Mouse (Mus musculus) heart, embryonic 14.5 days (tissue): ENCODE measurements at regions not wholly inside any gene's neighbourhood (a gene's known extent, or its start where the extent isn't known, plus 50 kb on each side); places are given as distances from the start of the nearest gene placed in this dataset.

Experiments
- ATAC-seq: fragments of 200-750 bp; cut with Nextera tagmentation; 2 replicates; pipeline ENCODE4 v1.8.0; 2017; ENCODE audit warnings: low read depth, moderate TSS enrichment; ENCODE audit not compliant: insufficient number of reproducible peaks, insufficient read depth, low FRiP score
- H3K27ac ChIP-seq, 2 experiments: fragments of 200-500 bp in 1 of 2; fragments of 300-500 bp in 1 of 2; sonication (generic) in 1 of 2; replicated peaks in 1 of 2; 2 replicates each; pipeline ENCODE4 v1.5.1; 2012 to 2014; ENCODE audit warnings: low read depth in 2 of 2, low read length in 2 of 2, control low read depth in 1 of 2, mild to moderate bottlenecking in 1 of 2, mixed read lengths in 1 of 2; ENCODE audit not compliant: control insufficient read depth in 1 of 2, insufficient read depth in 1 of 2
- H3K27me3 ChIP-seq: fragments of 300-500 bp; sonication (generic); 2 replicates; pipeline ENCODE4 v1.6.1; 2014; ENCODE audit warnings: mild to moderate bottlenecking, low read length, control low read depth; ENCODE audit not compliant: control insufficient read depth, insufficient read depth
- H3K36me3 ChIP-seq: fragments of 300-500 bp; sonication (generic); 2 replicates; pipeline ENCODE4 v1.6.1; 2014; ENCODE audit warnings: mild to moderate bottlenecking, control low read depth, low read length, mixed read lengths; ENCODE audit not compliant: control insufficient read depth, insufficient read depth
- H3K4me1 ChIP-seq, 2 experiments: fragments of 200-500 bp in 1 of 2; fragments of 300-500 bp in 1 of 2; sonication (generic) in 1 of 2; 2 replicates each; pipeline ENCODE4 v1.6.1; 2012 to 2014; ENCODE audit warnings: low read length in 2 of 2, control low read depth in 1 of 2, mixed read lengths in 1 of 2; ENCODE audit not compliant: control insufficient read depth in 2 of 2, insufficient read depth in 2 of 2
- H3K4me2 ChIP-seq: fragments of 300-500 bp; sonication (generic); 2 replicates; pipeline ENCODE4 v1.6.1; 2014; ENCODE audit warnings: mild to moderate bottlenecking, low read length
- H3K4me3 ChIP-seq, 2 experiments: fragments of 200-500 bp in 1 of 2; fragments of 300-500 bp in 1 of 2; sonication (generic) in 1 of 2; 2 replicates each; pipeline ENCODE4 v1.5.1; 2012 to 2014; ENCODE audit warnings: low read length in 2 of 2, mild to moderate bottlenecking in 2 of 2, control low read depth in 1 of 2, low read depth in 1 of 2, moderate library complexity in 1 of 2; ENCODE audit not compliant: control insufficient read depth in 1 of 2, insufficient read depth in 1 of 2
- H3K9ac ChIP-seq: fragments of 300-500 bp; sonication (generic); 2 replicates; pipeline ENCODE4 v1.6.1; 2014; ENCODE audit warnings: mild to moderate bottlenecking, low read length
- H3K9me3 ChIP-seq: fragments of 300-500 bp; sonication (generic); 2 replicates; pipeline ENCODE4 v1.6.1; 2016; ENCODE audit warnings: low read length, control low read depth; ENCODE audit not compliant: control insufficient read depth
- WGBS: fragments of 180-500 bp; shearing (Covaris S2); extraction: QIAGEN DNeasy Blood & Tissue Kit; methylation state at CpG from one replicate; pipeline ENCODE4 v1.1.7; 2014; 5-methylcytosine and 5-hydroxymethylcytosine counted together

GRCm38 (mm10) chr7:115033987-115034386 lies 290.5 kb downstream of the Insc start:
- Histone ChIP-seq H3K4me2 (no peak overlapping the region), H3K27me3 (no peaks in the 10 kb centered on the region), H3K4me1 (no peaks in the 10 kb centered on the region), H3K27ac (no peak overlapping the region), H3K9ac (no peak overlapping the region), H3K36me3 (no peaks in the 10 kb centered on the region), H3K4me3 (no peak overlapping the region), H3K9me3 (no peaks in the 10 kb centered on the region)
- WGBS = 72% methylated on average over 4 of the region's 4 CpGs
- no peak for ATAC-seq

DNA sequence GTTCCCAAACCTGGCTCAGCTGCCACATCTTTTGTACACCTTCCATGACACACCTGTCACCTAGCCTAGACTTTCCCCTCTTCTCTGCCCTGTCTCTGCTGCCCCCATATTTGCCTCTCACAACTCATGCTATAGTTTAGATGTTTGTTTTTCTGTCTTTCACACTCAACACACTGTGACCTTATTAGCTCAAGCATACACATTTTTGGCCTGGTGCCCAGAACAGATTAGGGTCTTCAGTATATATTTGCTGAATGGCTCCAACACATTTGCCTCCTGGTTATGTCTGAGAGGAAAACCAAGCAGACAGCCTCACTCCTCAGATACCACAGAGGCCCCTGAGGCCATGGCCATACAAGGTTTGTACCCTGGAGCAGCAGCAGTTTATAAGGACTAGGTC lies 312.0 kb downstream of the Insc start:
- no peak overlapping the region for H3K4me3 ChIP-seq
- H3K27me3 ChIP-seq = no peaks in the 10 kb centered on the region
- no peak overlapping the region for H3K4me2 ChIP-seq
- H3K9me3 ChIP-seq = no peaks in the 10 kb centered on the region
- H3K36me3 ChIP-seq = no peaks in the 10 kb centered on the region
- no peak overlapping the region for H3K27ac ChIP-seq
- no peak overlapping the region for H3K9ac ChIP-seq
- peaks cover 0 to 8% of the 10 kb centered on the region in 2 experiments; a peak in 1 of 4 replicates for H3K4me1 ChIP-seq
- ATAC-seq = no peak

DNA sequence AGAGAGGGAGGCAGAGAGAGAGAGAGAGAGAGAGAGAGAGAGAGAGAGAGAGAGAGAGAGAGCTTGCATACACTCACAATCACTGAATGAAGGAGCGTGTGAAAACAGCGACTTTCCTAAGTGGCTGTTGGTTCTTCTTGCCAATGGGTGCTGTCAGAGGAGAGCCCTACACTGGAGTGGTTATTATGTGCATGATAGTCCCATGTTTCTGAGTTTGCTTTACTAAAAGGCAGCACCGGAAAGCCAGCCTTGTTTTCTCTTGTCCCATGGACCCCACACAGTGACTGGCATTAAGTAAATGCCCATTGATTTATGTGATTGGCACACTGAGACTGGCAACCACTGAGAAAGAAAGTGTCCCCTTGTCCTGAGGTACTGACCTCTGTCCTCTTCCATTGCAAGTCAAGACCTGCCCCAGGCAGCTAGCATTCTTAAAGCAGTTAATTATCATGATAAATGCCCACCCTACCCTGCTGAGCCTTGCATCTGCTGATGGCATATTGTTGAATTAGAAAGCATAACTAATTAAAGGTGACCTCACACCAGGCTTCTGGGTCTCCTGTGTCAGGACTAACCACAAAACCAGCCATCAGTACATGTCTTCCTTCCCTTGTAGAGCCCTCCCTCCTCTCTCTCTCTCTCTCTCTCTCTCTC lies 313.6 kb downstream of the Insc start:
- no peak for ATAC-seq
- Histone ChIP-seq H3K36me3 (no peaks in the 10 kb centered on the region), H3K9me3 (no peaks in the 10 kb centered on the region), H3K4me2 (no peak overlapping the region), H3K27me3 (no peaks in the 10 kb centered on the region), H3K27ac (no peak overlapping the region), H3K4me3 (no peak overlapping the region), H3K4me1 (peaks cover 0 to 8% of the 10 kb centered on the region in 2 experiments; a peak in 1 of 4 replicates), H3K9ac (no peak overlapping the region)
- WGBS = 45% methylated on average over 3 of the region's 3 CpGs

- H3K9ac ChIP-seq = no peak overlapping the region
- 28% methylated on average over 3 of the region's 3 CpGs for WGBS
- peaks cover 0 to 8% of the 10 kb centered on the region in 2 experiments; a peak in 1 of 4 replicates for H3K4me1 ChIP-seq
- H3K4me2 ChIP-seq = no peak overlapping the region
- H3K36me3 ChIP-seq = no peaks in the 10 kb centered on the region
- no peaks in the 10 kb centered on the region for H3K27me3 ChIP-seq
- H3K9me3 ChIP-seq = no peaks in the 10 kb centered on the region
- no peak for ATAC-seq
- no peak overlapping the region for H3K27ac ChIP-seq
- no peak overlapping the region for H3K4me3 ChIP-seq
Observed at GRCm38 (mm10) chr7:115057736-115058135, 314.2 kb downstream of the Insc start.

DNA sequence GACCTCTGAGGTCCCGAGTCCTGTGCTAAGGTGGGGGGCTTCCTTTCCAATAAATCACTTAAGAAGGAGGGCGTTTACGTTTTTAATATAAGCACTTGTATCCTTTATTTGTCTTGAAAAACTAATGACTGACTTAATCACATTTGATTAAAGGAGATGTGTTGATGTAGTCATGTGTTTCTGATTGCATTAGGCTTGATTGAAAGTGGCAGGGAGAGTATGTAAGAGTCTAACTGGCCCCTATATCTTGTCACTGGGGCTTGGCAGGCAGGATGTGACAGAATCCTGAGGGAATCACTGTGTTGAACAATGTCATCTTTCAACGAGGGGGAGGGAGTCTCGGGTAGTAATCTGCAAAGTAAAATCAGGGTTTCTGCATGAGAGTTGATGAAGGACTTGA lies 316.7 kb downstream of the Insc start:
- no peak for ATAC-seq
- Histone ChIP-seq H3K27ac (no peak overlapping the region), H3K27me3 (no peaks in the 10 kb centered on the region), H3K9ac (no peak overlapping the region), H3K4me1 (peaks cover 0 to 8% of the 10 kb centered on the region in 2 experiments; a peak in 1 of 4 replicates), H3K4me3 (no peak overlapping the region), H3K4me2 (no peak overlapping the region), H3K36me3 (no peaks in the 10 kb centered on the region), H3K9me3 (no peaks in the 10 kb centered on the region)
- 57% methylated on average over 5 of the region's 5 CpGs for WGBS

DNA sequence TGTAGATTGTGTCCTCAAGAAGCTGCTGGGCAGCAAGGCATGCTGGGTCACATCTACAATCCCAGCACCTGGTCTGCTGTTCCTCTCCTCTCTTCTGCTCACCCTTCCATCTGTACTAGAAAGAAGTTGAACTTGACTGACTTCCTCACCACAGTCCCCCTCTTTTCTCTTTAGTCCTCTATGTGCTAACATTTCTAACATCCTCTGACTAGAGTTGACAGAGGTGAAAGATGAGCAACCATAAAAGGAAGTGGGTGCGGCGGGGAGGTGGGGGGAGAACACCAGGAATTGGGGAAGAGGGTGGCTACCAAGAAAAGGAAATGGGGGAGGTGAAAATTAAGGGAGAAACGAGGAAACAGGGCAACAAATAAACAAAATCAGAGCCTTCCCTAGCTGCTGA lies 319.3 kb downstream of the Insc start:
- 42% methylated on average over 3 of the region's 3 CpGs for WGBS

DNA sequence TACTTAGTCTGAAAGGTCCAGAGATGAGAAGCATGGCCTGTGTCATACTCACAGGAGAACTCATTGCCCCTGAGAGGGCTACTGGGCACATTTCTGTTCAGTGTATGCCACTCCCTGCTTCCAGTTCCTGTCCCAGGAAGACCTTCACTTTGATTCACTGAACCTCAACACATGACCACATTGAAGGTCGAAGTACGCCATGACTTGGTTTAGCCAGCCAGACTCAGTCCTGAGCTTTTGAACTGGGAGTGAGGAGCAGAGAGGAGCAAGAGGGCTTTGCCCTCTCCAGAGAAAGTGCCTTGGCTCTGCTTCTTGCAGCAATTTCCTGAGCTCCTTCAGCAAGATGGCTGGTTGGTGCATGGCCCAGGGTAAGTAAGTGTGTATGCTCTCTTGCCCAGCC lies 324.1 kb downstream of the Insc start:
- Histone ChIP-seq H3K4me2 (no peak overlapping the region), H3K4me1 (no peaks in the 10 kb centered on the region), H3K27me3 (no peaks in the 10 kb centered on the region; the same call in 1 of the 2 replicates), H3K36me3 (no peaks in the 10 kb centered on the region), H3K4me3 (no peak overlapping the region), H3K9me3 (no peaks in the 10 kb centered on the region), H3K9ac (no peak overlapping the region), H3K27ac (no peak overlapping the region)
- no peak for ATAC-seq
- 100% methylated on average over 2 of the region's 2 CpGs for WGBS

More for the DNA sequence above, 319.3 kb downstream of the Insc start:
- no peaks in the 10 kb centered on the region for H3K9me3 ChIP-seq
- no peak overlapping the region for H3K27ac ChIP-seq
- no peak overlapping the region for H3K4me2 ChIP-seq
- no peak for ATAC-seq
- no peaks in the 10 kb centered on the region for H3K4me1 ChIP-seq
- no peaks in the 10 kb centered on the region; the same call in 1 of the 2 replicates for H3K27me3 ChIP-seq
- H3K4me3 ChIP-seq = no peak overlapping the region
- H3K9ac ChIP-seq = no peak overlapping the region
- no peaks in the 10 kb centered on the region for H3K36me3 ChIP-seq

DNA sequence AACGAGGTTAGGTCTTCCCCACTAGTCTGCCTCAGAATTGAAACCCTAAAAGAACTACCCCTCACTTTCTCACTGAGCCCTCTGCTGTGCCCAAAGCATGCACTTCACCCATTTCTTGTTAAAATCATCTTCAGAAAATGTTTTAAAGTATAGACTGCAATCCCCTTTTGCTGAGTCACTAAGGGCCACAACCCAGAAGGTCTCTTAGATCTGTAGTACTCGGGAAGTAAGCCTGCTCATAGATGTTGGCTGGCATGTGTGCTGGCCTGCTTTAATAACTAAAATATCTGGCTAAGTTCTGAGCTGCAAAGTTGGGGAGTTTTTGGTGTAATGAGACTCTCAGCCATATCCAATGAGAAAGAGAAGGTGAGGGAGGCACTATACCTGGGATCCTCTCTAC lies 329.9 kb downstream of the Insc start:
- Histone ChIP-seq H3K4me3 (no peak overlapping the region), H3K4me1 (no peaks in the 10 kb centered on the region), H3K9me3 (no peaks in the 10 kb centered on the region), H3K36me3 (no peaks in the 10 kb centered on the region), H3K27ac (no peak overlapping the region), H3K4me2 (no peak overlapping the region), H3K27me3 (no peaks in the 10 kb centered on the region), H3K9ac (no peak overlapping the region)
- ATAC-seq = no peak
- WGBS = 65% methylated on average over 2 of the region's 2 CpGs
